Mouse (Mus musculus) right cerebral cortex, adult 18-20 months (tissue): ENCODE measurements at regions not wholly inside any gene's neighbourhood (a gene's known extent, or its start where the extent isn't known, plus 50 kb on each side); places are given as distances from the start of the nearest gene placed in this dataset.

Experiments used
- DNase-seq: peaks from one replicate; pipeline ENCODE4 v3.0.0; 2022; ENCODE audit warnings: mixed read lengths

DNA sequence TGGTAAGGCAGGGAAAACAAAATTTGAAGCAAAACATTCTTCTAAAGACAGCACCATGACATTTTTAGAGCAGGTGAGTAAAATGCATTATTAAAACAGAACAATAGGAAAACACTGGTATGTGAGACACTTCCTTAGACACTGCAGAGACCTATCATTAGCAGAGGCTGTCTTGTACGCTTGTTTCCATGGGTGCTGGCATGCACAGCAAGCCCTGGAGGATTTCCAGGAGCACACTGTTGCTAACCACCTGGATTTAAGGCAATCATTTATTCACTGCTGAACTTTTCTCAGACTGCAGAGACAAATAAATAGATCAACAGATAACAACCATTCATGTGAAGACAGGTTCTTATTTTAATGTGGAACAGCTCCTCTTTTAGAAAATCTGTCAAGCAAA is 127.7 kb downstream of the Pros1 start:
- DNase-seq: no peak

DNA sequence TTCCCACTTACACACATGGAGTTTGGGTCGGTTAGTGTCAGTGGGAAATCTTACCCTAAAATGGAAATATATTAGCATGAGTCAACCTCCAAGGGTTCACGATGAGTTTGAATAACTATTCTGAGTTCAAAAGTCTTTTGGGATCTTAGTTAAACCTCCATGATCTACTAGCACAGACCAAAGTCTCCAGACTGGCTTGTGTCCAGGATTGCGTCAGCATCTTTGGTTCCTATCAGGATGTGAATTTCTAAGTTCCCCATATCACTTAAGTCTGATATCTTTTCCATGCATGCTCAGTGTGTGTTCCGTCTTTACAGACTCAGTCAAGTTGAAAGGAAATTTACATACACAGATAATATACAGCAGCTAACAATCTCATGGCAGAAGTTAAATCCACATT is 128.5 kb downstream of the Pros1 start:
- DNase-seq: no peak

DNA sequence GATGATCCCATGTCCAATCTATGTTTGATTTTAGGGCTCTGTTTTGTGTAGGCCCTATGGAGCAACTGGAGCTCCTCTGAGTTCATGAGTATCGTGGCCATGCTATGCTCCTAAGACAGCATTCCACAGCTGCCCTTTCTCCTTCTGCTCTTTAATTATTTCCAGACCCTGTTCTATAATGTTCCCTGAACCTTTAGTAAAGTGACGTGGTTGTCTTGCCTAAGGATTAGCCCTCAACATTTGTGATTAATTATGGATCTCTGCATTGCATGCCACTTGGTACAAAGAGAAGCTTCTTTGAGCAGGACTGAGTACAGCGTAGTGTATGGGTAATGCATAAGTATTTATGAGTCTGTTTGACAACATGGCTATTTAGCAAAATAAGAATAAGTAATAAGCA is 141.4 kb downstream of the Pros1 start:
- DNase-seq: no peak

DNA sequence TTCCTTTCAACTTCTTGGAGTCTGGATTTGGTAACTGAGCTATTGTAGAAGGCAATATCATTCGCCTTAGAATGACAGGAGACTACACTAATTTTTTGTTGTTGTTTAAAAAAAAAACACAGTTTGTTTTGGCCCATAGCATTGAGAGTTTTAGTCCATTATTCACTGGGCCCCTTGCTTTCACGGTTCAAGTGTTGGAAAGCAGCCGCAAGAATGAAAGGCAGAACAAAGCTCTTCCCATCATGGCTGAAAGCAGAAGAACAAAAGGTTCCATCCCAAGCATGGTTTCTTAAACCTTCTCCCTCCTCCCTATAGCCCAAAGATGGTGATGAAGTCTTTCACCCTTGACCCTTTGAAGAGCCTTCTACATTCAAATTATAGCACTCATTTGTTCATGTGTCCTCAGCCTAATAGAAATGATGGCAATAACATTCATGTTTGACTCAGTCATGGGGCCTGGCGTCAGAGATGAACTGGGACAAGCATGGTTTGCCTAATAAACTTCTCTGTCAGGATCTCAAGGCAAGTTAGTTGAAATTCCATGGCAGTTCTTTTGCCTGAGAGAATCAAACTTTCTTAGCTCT is 157.1 kb downstream of the Pros1 start:
- no peak for DNase-seq

DNA sequence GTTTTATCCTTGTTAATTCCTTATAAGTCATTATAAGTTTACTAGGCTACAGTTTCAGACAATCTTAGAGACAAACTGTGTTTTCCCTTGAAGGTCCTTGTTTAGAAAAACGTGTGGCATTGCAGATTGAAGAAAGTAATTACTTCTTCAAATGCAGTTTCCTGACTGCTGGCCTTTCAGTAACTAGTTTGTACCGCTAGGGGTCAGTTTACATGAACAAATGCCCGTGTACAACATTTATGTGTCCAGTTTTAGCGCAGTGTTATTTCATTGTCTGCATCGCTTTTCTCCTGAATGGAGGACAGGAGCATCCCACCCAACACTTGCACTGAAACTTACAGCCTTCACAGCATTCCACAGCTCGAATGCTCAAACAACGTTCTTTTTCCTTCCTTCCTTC is 160.3 kb downstream of the Pros1 start:
- DNase-seq: peak; percentile 10

DNA sequence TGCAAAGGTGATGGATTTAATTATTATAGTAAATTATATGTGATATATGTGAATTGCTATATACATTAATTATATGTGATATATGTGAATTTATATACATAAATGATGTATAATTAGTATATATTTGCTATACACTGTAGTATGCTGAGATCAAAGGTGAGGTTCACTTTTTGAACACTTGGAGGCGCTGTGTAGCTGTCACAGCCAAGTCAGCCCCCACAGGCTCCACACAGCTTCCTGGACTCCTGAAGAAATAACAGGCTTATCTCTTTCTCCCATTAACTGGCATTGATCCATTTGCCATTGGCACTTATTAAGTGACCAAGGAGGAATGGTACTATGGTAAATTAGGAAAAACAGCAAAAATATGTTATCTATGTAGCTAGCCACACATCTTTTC is 162.0 kb downstream of the Pros1 start:
- no peak for DNase-seq

DNA sequence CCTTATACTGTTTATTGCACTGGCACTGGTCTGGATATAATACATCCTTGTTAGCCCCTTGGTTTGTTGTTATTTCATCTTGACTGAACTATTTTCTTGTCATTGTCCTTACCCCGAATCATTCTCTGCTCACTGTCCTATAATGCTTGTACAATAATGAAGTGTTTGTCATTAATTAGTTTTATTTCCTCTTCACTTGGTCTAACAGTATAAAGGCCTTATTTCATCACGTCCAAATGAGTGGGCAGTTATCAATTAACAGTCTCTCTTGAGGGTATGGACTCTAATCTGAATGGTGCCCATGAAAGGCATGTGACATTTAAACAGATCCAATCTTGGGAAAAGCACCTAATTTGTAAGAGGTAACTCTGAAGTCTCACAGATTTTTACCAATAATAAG is 162.6 kb downstream of the Pros1 start:
- no peak for DNase-seq

DNA sequence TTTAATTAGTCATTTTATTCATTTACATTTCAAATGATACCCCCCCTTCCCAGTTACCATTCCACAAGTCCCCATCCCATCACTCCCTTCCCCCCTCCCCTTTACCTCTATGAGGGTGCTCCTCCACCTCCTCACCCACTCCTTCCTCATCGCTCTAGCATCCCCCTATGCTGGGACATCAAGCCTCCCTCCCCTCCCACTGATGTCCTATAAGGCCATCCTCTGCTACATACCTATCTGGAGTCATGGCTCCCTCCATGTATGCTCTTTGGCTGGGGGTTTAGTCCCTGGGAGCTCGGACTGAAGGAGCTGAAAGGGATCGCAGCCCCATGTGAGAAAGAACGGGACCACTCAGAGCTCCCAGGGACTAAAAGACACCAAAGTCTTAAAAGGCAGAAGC is 176.3 kb downstream of the Pros1 start:
- no peak for DNase-seq

DNA sequence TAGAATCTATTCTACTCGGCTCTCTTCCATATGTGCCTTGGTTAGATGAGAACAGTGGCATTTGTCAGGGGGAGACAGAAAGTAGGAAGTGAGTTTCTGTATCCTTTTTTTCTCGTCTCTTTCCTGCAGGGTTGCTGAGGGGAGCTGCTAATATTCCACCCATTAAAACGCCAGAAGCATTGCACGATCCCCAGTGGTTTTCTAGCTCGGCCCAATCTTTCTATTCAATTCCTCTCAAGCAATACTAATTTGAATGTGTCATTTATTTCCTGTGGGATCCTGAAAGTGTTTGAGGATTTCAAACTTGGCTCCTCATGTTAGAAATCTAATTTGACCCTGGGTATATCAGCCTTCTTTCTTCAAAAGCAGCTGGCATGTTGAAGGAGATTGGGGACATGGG is 176.9 kb downstream of the Pros1 start:
- DNase-seq: no peak

DNA sequence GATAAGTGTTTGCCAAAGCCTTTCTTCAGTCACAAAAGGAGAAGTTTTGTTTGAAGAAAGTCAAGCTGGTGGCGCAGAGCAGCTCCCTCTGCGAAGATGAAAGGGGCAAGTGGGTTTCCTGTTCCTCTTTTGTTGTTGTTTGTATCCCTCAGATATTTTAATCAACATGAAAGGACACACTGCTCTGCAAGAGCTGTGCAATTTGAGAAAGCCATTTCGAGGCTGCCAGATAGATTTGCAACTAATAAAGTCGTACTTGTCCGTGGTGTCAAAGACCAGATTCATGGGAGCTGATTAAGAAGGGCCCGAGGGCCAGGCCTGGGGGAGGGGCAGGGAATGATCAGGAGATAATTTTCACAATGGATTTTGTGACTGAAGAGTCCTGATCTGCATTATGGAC is 177.7 kb downstream of the Pros1 start:
- no peak for DNase-seq

DNA sequence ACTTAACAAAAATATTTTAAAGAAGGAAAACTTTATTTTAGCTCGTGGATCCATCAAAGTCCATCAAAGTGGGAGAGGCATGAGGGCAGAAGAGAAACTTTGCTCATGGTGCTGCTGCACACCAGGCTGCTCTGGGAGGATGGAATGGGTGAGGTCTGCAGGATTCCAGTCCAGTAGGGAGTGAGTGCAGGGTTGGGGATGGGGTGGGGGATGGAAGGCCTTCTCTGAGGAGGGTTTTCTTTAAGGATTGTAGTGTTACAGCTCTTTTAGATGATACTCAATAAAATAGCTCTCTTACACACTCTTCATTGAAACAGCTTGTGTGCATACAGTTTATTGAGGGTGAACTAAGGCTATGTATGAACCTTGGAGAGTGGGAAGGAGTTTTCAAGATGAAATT is 195.0 kb downstream of the Pros1 start:
- no peak for DNase-seq

DNA sequence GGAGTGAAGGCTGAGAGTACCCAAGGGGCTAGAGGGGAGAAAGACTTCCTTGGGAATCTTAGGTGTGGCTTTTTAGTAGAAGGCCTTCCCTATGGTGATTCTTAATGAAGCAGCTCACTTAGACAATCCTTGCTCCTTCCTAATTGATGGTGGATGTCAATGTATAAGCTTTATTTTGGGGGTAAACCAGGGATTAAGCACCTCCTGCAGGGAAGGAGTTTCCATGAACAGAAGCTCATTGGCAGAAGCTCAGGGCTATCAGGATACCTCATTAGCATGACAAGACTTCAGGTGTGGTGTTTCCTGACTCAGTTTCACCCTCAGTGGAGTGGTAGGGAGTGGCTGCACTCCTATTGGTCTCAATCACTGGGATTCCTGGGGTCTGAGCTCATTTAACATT is 208.8 kb downstream of the Pros1 start:
- no peak for DNase-seq

DNA sequence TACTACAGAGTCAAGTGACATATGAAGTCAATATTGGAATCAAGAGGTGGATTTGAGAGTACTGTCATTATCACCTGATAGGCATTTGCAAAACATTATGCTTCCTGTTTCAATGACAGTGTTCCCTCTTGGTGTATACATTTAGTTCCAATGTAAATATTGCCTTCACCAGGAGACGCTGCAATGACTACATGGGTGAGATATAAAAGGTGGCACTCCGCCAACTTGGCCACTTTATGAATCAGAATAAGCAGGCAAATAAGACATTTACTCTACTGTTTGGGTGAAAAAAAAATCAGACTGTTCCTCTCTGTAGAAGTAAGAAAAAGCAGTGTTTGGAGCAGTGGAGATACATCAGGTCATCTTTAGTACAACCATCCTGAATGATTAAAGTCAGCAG is 215.9 kb downstream of the Pros1 start:
- no peak for DNase-seq

DNA sequence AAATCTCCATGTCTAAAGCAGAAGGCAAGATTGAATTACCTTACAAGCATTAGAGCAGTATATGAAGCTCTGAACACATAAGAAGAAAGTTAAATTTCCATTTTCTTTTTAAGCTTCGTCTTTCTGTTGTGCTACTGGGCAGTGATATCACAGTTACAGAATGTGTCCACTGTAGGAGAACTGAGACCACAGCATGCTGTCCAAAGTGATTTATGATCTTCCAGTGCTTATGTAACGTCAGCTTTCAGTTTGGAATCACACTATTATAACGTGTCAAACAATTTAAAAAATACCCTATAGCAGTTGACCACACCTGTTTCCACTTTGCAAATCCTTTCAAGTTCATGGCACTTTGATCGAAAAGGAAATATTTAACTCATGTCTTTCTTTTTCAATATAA is 221.7 kb downstream of the Pros1 start:
- DNase-seq: no peak

DNA sequence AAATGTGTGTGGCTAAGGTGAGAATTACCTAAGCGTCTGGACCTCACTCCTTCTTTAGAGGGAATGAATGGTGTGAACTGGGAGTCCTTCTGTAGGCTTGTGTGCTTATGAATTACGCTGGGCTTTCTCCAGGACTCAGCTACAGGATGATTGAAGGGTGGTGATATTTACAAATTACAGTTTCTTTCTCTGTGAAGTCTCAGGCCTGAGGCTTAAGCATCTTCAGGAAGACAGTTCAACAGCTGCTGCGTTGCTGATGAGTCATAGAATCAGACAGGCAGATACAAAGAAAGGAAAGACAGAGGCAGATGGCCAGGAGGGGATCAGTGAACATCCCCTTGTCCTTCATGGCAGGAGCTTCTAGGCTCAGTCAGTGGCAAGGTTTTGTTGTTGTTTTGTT is 227.3 kb downstream of the Pros1 start:
- DNase-seq: peak; percentile 14

DNA sequence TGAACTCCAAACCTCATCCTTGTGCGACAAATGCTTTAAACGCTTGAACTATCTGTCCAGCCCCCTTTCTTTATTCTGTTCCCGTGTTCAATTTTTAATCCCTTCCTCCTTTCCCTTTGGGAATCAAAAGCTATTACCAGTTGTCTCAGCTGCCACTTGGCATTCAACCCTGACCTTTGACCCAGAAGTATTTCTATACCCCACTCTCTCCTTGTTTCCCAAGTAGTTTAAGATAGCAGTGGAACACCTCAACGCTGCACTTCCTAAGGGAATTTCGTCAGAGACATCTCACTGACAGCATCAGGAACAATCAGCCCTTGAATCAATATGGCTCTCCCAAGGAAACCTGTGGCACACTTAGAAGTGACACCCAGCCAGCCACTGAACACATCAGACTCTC is 229.1 kb downstream of the Pros1 start:
- no peak for DNase-seq

DNA sequence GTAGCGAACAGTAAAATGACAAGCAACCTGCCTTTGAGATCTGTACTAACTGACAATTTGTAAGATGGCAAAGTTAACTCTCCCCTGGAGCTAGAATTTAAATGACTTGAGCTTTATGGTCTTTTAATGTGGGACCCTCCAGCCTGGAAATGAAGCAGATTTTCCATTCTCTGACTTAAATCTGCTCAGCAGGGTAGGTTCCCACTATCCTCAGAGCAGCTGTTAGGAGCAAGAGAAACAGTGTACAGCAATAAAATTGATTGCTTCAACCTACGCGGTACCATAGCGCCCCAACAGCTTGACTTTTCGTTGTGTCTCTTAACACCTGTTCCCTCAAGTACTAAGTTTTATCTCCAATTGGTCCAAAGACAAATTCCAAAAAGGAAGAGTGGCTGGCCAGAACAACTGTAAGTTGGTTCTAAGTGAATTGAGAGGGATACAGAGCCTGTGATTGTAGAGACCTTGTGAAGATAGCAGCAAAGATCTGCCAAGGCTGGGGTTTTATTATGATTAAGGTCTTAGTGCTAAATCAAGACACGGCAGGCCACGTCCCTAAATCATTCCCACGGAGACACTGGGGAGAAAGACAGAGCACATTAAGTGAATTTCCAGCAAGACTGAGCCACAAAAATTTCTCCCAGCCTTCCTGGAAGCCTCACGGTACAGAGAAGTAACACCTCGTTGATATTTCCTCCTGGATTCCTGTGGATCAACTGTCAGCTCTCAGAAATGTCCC is 230.1 kb downstream of the Pros1 start:
- no peak for DNase-seq

DNA sequence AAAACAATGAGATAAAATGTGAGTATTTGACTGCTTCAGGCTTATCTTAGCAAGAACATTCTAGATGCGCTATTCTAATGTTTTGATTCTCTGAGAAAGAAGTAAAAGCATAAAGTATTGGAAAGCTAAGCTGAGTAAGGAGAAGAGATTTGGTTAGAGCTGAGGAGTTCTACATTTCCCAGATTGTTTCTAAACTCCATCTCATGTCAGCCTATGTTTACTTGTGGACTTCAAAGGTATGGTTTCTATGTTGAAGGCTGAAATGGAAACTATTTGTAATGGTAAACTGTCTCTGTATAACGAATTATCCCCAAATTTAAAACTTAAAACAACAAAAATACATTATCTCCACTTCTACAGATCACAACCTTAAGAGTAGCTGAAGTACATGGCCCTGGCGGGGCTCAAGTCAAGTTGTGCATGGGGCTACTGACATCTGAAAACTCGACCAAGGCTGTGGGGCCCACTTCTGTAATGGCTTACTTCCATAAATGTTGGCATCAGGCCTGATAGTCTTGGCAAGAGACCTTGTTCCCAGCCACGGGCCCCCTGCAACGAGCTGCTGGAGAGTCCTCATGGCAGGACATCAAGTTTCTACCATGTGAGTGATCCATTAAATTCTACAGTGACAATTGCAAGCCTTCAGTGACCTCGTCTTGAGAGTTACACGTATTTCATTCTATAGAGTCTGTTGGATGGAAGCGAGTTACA is 232.1 kb downstream of the Pros1 start:
- peak; percentile 18 for DNase-seq

DNA sequence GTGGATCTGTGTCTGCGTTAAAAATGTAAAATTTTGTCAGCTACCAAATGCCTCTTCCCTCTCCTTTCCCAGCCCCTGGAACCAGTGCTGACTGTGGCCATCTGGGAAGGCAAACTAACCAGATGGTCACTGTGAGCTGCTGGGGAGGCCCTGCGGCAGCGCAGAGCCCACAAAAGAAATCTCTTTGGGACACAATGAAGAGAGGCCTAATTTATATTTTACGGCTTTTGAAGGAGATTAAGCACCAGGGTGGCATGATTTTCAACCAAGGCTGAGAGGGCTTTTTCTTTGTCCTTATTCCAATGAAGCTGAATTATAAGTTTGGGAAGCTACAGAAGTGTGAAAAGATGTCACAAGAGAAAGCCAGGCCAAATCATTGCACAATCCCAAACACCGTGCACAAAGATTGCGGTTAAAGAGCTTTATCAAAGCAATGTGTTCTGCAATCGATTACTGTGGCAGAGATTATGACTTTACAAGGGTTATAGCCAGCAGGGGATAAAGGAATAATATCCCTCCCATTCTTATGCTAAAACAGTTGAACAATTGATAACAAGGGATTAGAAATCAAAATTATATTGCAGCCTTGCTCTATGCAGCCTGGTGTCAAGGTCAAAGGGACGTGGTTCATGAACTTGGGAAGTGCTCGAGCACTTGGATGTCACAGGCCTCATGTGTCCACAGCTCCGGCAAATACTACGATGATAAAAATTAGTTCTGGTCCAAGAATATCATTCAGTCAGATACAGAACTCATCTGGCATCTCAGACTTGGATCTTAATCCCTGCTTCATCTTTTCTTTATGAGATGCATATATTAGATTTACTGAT is 237.6 kb downstream of the Pros1 start:
- DNase-seq: peak; percentile 52

DNA sequence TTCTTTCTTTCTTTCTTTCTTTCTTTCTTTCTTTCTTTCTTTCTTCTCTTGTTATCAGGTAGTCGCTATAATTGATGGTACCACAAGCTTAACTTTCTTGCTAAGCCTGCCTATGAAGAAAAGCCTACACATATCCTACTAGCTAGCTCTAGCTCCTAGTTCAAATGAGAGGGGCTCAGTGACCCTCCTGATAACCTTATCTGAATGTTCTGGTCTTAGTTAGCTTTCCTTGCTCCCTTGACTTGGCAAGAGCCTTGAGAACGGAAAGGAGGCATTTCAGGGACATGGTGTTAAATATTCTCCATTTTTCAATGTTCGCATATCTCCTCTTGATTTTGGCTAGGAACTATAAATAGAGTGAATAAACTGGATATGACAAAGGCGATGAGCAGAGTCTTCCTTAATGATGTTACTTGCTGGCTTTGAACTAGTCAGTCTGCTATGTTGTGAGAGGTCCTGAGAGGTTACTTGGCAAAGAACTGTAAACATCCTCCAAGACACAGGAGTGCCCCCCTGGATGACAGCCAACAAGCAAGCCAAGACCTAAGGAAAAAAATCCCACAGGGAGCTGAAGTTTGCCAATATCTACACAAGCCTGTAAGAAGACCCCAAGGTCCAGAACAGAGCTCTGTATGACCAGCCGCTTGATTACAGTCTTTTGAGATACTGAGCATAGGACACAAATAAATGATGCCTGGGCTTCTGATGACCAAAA is 240.2 kb downstream of the Pros1 start:
- no peak for DNase-seq

DNA sequence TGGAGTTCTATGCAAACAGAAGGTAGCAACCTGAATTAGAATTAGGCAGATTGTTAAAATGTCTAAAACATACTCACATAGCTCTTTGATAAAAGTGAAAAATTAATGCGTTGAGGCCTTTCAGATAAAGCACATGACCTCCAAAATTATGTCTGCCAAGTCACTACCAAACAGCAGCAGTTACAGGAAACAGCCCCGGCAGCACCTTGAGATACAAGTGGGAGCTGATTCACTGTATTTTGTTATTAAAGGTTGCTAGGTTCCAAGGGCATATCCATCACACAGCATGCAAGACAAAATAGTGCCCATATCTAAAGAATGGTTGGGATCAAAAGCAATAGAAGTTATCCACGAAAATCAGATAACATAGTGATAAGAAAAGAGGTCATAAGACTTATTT is 248.3 kb downstream of the Pros1 start:
- no peak for DNase-seq

DNA sequence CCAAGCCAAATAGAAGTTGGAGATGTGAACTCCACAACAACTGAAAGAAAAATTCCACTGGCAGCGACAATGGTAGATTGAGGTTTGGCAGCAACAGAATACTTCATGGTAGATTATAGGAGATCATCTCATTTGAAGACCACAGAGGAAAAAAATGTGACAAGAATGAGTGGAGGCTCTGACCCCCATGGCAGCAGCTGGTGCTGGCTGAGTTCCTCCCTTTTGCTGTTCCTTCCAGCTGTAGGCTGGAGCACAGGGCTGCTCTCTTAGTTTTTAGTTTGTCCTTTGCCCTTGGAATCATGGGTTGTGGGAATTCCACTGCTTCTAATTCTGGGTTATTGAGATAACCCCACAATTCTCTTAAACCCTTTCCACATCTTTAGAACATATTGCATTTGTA is 248.8 kb downstream of the Pros1 start:
- no peak for DNase-seq

DNA sequence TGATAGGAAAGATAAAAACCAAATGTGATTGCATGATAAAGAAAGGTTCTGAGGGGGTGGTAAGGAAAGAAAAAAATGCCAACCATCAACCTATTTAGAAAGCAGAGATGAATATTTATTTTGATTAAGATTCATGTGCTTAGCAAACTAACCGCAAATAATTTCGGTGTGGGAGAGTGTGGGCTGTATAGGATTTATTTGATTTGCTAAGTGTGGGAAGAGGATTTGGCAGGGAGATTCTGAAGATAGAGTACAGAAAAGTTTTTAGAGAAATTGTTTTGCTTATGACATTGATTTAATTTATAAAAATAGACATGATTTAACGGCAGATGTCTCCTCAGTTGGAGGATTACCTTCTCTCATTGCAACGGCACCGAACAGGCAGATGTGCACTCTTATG is 250.3 kb downstream of the Pros1 start:
- DNase-seq: peak; percentile 21
